Mouse (Mus musculus): ENCODE data around the gene Sirt4.
"Not testable (repeated sequence)": the region's sequence is repeated elsewhere in the genome, so short reads cannot be mapped to it uniquely, and the experiment has no call there.

Gene Sirt4

DNA sequence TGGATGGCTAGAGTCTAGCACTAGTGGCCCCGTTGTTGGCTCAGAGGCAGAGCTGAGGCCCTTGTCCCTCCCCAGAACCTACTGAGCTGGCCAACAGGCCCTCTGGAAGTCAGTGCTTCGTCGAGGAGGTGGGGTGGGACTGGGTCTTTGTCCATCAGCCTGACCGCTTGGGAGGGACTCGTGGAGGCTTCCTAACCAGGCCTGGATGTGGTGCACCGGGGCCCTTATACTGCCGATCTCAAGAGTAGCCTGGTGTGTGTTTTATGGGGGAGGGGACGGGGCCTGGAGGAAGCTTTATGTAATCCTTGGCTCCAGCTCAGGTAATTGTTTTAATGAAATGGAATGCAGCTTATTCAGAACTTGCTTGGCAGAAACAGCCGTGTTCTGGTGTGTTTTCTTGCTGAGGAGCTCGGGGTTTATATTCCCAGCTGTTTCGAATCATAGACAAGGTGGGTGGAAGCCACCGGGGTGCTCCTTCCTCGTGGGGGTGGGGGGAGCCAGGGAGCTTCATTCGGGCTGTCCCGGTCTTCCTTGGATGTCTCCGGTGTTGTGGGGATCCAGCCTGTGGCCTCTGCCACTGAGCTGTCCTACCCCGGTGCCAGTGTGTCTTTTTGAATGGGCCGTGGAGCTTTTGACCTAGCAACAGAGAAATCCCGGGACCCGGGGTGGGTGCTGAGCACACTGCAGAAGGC lies 30.5 kb upstream of the Sirt4 start:
- DNase-seq (ENCODE audit: extremely low read depth, low read depth): no peak

DNA sequence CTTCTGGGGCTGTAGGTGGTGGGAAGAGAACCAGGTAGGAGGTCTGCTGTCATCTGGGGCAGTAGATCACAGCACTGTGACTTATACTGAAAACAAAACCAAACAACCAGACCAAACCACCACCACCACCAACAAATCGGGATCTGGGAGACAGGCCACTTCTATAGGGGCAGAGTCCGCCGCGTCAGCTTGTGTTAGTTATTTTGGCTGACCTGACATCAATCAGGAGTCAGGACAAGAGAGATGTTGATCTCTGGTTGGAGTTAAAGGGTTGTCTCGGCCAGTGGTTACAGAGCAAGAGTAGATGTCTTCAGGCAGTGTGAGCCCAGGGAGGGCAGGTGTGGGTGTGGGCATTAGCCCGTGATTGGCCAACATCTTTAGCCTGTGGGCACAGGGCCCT lies 29.8 kb upstream of the Sirt4 start:
- DNase-seq (ENCODE audit: extremely low read depth, low read depth): no peak

DNA sequence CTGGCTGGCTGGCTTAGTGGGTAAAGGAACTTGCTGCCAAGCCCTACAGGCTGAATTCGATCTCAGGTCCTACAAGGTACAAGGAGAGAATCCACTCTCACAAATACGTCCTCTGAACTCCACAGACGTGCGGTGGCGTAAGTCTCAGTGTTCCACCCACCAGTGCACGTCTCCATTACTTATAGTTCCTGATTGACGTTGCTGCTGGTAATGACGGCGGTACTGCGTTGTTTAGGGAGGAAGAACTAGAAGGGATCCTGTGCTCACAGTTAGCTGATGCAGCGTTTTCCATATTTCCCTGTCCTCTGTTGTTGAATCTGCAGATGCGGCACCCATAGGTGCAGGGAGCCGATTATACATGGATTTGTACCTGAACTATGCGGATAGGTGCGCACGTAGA lies 29.2 kb upstream of the Sirt4 start:
- no peak for DNase-seq (ENCODE audit: extremely low read depth, low read depth)

DNA sequence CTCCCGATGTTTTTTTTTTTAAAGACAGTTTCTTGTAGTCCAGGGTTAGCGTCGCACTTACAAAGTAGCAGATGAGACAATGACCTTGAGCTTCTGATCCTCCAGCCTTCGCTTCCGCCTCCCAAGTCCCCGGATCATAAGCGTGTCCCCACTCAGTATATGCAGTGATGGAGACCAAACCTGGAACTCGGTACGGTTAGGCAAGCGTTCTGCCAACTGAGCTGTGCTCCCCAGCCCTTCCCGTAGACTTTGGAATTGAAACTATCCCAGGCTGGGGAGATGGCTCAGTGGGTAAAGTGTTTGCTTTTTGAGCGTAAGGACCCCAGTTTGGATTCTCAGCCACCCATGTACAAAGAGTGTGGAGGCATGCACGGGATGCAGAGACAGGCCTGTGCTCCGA lies 28.7 kb upstream of the Sirt4 start:
- no peak for DNase-seq (ENCODE audit: extremely low read depth, low read depth)

DNA sequence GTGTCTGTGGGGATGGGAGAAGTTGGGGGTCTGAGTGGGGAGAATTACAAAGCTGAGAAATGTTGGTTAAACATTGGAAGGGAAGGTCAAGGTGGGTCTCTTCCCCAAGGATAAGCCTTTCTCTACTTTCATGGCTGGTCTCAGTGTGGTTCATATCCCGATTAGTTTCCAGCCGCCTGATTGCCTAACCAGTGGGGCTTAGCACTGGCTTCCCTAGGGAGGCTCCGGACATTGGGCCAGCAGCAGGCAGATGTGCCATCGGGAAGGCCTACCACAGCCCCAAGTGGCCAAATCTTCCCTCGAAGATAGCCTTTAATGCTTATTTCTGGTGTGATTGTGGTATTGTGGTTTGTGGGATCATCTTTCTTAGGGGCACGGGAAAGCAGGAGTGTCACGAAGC lies 27.9 kb upstream of the Sirt4 start:
- no peak for DNase-seq (ENCODE audit: extremely low read depth, low read depth)

DNA sequence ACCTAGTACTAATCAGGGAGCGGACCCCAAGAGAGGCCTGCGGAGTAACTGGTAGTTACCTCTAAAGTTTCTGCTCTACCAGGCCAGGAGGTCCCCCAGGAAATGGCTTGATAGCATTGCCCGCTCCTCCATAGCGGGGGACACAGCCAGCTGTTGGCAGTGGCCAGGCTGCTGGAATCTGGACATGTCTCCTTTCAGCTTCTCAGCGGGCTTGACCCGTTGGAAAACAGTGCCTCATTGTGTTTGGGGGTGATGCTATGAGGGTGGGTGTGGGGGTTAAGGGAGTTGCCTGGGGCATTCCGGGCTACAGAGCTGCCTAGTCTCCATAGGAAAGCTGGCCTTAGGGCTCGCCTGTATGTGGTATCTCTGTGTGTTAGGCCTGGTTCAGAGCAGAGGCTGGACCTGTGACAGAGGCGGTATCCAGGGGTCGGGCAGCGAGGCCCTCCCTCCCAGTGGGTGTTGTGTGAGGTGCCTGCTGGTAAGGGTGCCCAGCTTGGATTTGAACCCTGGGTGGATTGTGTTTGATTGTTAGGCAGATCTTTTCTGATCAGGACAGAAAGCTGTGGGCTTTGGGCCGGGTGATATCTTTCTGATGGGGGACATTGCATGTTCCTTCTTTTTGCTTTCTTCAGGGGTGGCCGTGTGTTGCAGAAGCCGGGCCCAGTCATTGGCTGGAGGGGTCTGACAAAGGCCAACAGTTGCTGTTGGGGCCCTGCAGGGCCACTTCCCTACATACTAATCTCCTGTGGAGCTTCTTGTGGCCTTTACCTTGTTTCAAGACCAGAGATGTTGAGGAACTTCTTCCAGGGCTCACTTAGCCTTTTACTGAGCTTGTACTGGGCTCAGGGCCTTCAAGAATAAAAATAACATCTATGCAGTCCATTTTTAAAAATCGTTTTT lies 25.5 kb upstream of the Sirt4 start:
- DNase-seq (ENCODE audit: extremely low read depth, low read depth): no peak

DNA sequence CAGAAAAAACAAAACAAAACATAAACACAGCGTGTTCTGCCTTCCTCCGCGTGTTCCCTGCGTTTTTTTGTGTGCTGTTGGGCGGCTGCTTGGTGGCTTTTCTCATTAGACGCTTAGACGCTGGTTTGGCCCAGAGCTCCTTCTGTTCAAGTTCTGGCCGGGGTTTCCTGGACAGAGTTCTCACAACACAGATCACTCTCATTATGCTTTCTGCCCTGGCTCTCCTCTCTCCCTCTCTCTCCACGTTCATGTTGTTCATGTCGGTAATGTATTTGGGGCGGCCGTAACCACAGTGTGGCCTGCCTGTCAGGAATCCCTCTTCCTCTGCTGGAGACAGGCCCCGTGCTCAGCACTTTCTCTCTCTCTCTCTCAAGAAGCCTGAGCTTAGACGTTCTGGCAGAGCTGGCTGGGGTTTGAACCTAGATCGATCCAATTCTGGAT lies 24.8 kb upstream of the Sirt4 start:
- DNase-seq (ENCODE audit: extremely low read depth, low read depth): no peak

DNA sequence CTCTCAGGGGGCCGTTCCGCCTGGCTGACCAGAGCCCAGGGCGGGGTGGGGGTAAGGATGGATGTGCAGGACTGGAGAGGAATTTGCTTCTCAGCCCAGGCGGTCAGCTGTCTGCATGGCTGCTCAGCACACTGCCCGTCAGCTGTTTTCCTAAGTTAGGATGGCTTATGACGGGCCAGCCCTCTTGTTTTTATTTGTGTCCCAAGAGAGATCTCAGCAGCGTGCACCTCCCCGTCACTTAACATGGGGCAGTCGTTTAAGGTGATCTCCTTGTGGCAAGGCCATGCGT lies 24.3 kb upstream of the Sirt4 start:
- no peak for DNase-seq (ENCODE audit: extremely low read depth, low read depth)

DNA sequence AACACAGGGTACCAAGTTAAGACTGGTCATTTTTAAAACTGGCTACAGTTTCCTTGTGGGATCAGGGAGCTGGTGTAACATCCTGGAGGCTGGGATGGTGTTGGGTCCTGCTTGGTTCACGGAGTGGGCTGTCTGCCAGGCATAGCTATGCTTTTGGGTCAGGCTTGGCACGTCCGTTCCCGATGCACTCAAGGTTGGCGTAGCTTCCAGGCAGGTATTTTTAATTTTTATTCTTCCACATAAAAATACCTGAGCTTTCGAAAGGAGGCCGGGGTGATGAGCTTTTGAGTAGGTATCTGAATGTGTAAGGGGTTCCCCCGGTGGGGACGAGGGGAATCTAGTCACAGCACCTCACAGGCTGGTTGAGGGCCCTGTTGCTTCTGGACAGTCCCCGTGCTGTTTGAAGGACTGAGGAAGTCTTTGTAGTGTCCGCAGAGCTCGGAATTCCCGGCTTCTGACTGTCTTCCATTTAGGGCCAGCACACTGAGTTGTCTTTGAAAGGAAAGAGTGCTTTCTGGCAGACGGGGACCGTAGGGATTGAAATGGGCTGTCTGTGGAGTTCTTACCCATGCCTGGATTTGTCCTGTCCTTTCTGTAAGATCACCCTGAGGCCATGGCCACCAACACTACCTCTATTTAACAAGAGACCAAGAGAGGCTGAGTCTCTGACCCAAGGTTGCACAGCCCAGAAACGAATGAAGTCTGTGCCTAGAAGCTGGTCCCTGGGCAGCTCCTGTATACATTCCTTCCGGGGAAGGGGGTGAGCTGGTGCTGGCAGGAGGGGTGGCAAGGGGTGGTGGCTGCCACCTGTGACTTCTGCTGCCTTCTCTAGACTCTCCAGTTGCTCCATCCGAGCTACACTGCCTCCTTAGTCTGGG lies 23.7 kb upstream of the Sirt4 start:
- DNase-seq (ENCODE audit: extremely low read depth, low read depth): no peak

DNA sequence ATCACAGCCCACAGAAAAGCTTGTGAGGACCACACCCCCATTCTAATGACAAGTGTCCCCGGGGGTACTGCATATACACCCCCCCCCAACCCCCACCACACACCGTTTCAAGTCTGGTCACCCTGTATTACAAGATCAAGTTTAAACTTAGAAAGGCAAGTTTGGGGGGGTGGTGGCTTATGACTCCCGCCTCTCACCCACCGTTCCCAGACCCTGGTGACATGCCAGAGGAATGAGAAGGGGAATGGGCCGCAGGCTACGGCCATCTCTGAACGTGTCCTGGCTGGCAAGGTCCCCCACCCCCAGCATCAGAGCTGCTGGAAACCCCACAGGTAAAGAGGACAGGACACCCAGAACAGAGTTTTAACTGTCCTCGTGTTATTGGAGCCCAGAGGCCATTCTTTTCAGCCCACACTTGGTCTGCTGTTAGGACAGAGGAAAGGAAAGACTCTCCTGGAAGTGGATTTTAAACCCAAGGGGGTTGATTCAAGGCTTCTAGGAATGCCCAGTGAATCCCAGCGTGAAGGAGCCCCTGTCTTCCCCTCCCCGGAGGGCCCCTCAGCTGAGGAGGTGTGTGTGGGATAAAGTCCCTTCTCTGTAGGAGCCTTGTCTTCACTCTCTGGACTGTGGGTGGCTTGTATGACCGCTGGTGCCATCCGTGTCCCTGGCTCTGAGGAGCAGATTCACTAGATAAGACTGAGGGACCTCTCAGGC lies 22.9 kb upstream of the Sirt4 start:
- no peak for DNase-seq (ENCODE audit: extremely low read depth, low read depth)

DNA sequence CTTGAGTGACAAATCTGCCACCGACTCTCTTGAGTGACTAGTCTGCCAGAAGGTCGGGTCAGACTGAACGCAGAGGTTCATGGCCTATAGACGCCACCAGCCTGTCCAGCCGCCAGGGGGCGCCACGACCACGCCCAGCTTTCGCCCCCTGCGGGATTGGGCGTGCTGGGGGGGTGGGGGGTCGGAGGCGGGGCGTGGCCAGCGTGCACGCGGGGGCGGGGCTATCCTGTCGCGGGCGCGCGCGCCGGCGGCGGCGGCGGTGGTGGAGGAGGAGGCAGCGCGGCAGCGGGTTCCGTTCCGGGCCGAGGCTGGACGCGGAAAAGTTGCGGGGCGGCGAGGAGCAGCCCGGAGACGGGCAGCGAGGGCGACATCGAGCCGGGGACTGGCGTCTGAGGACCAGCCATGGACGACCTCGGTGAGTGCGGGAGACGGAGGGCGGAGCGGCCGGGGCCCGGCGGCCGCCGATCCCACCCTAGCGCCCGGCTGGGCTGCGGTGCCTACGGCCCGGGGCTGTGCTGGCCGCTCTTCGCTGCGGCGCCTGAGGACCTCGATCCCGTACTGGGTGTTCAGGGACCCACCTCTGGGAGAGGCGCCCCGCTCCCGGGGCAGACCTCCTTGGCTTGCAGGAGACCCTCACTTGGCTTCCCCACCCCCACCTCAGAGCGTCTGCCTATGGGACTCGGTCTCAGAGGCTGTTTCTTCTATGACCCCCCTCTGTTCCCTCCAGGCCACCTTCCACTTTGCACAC lies 22.1 kb upstream of the Sirt4 start, which contains the start of gene Pxn:
Pxn (plus strand) TSS at position 223 of the 748 bp plus-strand sequence.
- DNase-seq (ENCODE audit: extremely low read depth, low read depth): no peak

DNA sequence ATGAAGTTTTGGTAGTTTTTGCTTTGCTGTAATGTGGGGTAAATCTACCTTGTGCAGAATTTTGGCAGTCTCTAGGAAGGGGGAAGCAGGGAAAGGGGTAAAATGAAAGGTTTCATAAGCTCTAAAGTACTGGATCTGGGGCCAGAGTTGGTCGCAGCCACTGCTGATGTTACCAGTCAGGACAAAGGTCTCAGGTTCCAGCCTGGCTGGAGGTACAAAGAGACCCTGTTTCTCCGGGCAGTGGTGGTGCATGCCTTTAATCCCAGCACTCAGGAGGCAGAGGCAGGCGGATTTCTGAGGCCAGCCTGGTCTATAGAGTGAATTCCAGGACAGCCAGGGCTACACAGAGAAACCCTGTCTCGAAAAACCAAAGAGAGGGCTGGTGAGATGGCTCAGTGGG lies 21.1 kb upstream of the Sirt4 start:
- not testable (repeated sequence) for DNase-seq (ENCODE audit: extremely low read depth, low read depth)

DNA sequence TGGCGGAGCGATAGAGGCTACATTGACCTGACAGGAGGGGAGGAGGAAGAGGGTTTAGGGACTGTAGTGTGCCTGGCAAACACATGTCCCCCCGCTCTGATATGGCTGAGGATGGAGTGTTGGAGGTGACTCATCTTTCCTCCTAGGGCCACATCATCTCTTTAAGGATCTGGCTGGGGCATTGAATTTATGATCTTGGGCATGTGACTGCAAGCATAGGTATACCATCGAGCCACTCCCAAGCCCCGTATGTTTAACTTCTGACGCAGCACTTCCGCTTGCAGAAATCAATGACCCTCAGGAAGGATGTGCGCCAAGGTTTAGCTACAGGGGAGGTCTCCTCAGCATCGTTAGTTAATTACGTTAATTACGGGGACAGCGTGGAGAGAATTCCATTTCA lies 18.5 kb upstream of the Sirt4 start:
- DNase-seq (ENCODE audit: extremely low read depth, low read depth): no peak

DNA sequence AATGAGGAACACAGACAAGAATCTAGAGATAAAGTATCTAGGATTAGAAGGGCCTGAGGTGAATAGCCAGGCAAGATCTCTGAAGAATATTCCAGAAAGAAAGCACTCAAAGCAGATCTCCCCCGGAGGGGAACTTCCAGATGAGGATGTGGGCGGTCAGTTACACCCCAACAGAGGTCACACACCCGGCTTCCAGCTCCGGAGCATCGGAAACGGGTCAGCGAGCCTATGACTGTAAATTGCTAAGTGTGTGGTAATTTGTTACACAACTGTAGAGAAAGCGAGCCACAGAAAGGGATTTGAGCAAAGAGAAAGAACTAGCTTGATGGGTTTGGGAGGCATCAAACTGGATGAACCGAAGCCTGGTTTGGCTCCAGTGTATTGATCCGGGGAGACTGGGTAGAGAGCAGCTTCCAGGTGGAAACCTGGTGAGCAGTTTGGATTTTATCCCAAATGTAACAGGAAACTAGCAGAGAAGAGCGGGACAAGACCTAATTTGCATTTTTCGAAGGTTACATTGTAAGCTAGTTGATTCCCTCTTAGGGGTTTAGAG lies 15.9 kb upstream of the Sirt4 start:
- DNase-seq (ENCODE audit: extremely low read depth, low read depth): no peak

DNA sequence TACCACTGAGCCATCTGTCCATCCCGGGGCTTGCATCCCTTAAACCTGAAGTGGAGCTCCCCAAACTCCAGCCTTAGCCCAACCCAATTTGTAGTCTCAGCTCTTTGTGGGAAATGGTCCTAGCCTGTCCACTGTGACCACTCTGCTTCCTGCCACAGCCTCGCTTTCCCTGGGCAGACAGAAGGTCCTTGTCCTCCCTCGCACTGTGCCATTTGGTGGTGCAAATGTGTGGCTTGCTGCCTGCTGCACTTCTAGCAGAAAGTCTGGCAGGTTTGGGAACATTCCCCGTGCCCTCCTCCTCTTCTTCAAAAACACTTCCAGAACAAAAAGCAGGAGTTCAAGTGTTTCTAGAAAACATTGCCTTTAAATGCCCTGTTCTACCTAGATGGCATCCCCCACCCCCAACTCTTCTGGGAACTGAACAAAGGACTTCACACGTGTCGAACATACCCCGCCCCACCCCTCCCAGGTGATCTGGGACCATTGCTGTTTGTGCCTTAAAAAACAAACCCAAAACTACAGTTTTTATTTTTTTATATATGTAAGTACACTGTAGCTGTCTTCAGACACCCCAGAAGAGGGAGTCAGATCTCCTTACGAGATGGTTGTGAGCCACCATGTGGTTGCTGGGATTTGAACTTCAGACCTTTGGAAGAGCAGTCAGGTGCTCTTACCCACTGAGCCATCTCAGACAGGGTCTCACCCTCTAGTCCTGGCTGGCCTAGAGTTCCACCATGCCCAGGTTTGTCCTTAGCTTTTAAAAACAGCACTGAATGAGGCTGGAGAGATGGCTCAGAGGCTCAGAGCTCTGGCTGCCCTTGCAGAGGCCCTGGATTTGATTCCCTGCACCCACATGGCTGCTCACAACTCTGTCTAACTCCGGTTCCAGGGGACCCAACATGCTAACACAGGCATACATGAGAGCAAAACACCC lies 14.0 kb upstream of the Sirt4 start:
- no peak for DNase-seq (ENCODE audit: extremely low read depth, low read depth)

DNA sequence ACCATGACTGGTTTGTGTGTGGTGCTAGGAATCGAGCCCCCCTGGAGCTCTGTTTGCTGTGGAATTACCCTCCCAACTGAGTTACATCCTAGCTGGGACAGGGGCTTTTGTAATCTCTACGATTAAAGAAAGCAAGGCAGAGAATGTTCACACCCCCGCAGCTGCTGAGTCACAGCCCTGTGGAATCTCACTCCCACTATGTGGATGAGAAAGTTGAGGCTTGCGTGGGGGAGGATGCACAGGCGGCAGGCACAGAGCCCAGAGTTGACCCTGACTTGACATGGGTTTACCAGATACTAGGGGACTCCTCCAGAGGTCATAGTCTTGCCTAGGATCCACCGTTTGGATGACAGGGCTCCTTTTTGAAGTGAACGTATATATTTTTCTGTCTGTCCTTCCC lies 12.5 kb upstream of the Sirt4 start:
- no peak for DNase-seq (ENCODE audit: extremely low read depth, low read depth)

DNA sequence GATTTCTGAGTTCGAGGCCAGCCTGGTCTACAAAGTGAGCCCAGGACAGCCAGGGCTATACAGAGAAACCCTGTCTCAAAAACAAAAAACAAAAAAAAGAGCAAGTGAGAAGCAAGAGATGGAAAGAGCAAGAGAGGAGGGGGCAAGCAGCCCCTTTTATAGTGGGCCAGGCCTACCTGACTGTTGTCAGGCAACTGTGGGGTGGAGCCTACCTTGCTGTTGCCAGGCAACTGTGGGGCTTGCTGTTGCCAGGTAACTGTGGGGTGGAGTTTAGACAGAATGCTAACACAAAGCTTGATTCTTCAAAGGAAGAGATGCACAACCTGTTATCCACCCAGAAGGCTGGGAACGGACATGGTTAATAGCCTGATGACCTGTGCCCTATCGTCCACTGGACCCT lies 11.1 kb upstream of the Sirt4 start:
- DNase-seq (ENCODE audit: extremely low read depth, low read depth): not testable (repeated sequence)

DNA sequence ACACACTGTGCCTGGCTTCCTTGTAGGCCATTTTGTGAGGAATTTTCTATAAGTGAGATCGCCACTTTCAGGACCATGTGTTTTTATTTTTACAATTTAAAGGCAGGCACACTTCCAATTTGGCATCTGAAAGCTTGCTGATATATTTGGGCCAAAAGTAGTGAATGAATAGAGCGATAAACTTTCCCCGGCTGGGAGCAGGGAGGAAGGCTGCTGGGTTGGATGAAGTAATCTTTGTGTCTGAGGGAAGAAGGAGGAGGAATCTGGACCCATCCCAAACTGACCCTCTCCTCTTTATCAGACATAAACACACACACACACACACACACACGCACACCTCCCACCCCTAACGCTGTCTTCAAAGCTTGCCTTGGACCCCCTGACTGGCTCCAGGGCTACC lies 8.9 kb upstream of the Sirt4 start:
- DNase-seq (ENCODE audit: extremely low read depth, low read depth): no peak

DNA sequence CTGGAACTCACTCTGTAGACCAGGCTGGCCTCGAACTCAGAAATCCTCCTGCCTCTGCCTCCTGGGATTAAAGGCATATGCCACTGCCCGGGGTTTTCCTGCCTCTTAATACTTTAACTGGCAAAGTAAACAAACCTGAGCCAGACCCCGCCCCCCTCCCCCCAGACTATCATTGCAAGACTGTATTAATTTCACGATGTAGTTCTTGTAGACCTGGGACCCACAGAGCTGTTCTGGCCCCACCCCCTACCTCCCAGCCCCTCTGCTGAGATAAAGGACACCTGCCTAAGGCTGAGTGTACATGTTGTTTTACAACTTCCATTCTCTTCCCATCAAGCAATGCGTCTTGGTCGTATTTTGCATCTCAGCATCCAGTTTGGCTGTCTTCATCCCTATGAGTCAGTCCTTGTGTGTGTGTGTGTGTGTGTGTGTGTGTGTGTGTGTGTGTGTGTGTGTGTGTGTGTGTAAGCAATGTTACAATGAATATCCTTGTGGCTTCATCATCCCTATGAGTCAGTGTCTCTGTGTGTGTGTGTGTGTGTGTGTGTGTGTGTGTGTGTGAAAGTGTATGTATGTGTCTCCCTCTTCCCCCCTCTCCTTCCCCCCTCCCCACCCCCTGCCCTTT lies 8.3 kb upstream of the Sirt4 start:
- no peak for DNase-seq (ENCODE audit: extremely low read depth, low read depth)

All from MEL-GATA-1-ER (cell line).